Mouse (Mus musculus) testis, adult 2 months (tissue): ENCODE results near the gene Cdhr4.

Source experiments
- CTCF ChIP-seq: fragments of 200-500 bp; IDR thresholded peaks from 2 replicates; pipeline ENCODE4 v1.5.1; 2012; ENCODE audit warnings: low read depth, mild to moderate bottlenecking, inconsistent platforms, low read length, moderate library complexity; ENCODE audit not compliant: control insufficient read depth, insufficient read depth, insufficient replicate concordance
- POLR2A ChIP-seq: fragments of 200-500 bp; IDR thresholded peaks from 2 replicates; pipeline ENCODE4 v1.6.1; 2012; ENCODE audit warnings: low read depth, mild to moderate bottlenecking, inconsistent platforms, low read length, moderate library complexity; ENCODE audit not compliant: control insufficient read depth

DNA sequence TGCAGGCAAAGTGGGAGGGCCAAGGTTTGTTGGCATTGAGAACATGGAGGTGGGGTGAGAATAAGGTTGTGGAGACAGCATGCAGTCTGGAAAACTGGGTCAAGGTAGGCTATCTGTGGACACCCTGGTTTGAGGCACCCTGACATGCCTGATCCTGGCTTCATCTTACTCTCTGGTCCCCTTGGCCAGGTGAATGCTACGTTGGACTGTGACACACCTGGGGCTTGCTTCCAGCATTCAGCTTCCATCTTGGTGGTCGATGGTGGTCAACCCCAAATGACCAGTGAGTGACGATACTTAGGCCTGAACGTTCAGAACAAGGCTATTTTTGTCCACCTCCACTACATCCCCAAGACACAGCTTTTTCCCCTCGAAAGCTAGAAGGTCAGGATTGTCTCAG is 3.8 kb downstream of the Cdhr4 start, which contains the start of gene Gm20662:
- no peak for TF ChIP-seq POLR2A
- TF ChIP-seq CTCF = no peak
